Mouse (Mus musculus): ENCODE data around the gene Pick1.

DNA sequence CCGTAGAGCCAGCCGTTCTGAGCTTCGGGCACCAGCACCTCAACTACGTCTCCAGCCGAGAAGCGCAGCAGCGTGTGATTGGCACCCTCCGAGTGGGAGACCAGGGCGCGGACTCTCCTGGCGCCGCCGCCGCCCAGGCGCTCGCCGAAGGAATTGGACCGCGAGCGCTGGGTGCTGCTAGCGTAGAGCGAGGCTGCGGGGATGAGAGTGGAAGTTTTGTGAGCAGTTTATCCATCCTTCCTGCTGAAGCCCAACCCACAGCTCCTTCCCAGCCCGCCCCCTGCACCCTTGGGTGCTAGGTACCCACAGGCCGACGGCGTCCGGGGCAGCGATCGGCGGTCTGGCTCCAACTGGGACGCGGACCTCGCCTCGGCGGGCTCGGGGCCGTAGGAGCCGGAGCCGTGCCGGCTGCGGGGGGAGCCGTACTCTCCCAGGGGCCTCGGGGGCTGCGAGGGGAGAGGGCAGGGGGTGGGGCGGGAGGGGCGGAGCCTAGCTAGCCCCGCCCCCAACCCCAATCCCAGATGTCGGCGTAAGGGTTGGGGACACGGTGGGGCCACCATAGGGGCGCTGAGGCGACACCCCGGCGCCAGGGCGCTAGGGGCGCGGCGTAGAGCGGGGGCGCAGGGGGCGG, 32.2 kb downstream of the Pick1 start:
- TF ChIP-seq POLR2A (IDR thresholded peaks at IDR 0.05; ENCODE audit: borderline replicate concordance, extremely low read depth, insufficient read depth, insufficient read length, poor library complexity, severe bottlenecking), result no peak
- TF ChIP-seq CTCF (IDR thresholded peaks at IDR 0.05; ENCODE audit: borderline replicate concordance, extremely low read depth, insufficient read depth, insufficient read length), result no peak

Measured in brain, embryonic 14.5 days (tissue).